Mouse (Mus musculus): ENCODE data around the gene Otog.

Otog gene

DNA sequence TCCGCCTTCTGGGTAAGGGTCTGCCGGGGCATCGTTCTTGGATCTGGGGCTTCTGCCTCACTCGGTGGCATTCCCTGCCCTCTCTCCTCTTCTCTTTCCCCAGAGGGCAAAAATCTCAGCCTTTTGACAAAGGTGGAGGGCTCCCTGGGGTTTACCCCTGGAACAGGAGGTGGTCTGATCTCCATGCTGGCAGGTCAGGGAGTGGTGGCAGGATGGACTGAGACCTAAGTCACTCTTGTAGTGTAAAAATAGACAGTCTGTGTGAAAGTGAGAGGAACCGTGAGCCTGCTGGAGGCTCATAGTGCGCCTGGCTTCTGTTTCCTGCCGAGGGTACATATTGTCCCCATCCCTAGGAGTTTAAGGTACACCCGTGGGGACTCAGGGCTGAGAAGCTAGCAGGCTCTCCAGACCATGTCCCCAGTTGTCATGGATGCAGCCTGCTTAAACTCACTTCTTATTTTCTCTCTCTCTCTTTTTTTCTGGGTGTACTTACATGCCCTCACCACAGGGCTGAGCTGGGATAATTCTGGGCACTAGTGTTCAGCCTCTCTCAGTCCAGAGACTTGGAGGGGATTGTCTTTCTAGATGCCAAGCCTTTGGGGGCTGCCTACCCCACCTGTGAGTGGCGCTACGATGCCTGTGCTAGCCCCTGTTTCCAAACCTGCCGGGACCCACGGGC is 44.5 kb downstream of the Otog start:
- DNase-seq, result no peak

DNA sequence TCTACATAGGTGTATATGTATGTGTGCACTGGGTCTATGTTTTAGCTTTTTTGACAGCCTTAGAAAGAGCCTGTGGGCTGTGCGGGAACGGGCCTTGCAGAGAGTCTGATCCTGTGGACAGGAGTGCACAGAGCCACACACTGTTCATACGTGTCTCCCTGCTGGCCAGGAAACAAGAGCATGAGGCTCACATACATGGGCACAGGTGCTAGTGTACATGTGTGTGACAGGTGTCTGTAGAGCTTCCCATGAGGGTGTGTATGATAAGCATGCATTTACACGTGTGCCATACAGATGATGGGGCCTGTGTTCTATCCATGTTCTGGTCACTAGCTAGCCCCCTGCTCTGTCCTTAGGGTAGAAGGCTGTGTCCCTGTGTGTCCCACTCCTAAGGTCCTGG is 45.6 kb downstream of the Otog start:
- DNase-seq, result no peak

DNA sequence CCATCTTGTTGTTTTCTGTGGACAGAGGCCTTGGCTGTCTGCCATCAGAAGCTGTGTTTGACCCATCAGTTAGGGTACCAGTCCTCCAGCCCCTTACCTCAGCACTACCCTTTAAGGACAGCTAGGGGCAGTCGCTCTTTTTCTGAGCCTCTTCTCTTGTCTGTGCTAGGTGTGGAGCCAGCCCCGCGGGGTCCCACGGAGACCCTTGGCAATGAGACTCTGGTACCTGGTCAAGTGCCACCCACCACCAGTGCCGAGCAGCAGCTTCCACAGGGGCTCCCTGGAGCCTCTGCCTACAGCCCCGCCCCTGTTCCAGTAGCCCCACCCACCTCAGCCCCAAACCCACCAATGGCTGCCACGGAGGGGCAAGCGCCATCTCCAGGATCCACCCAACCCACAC is 46.3 kb downstream of the Otog start:
- no peak for DNase-seq

DNA sequence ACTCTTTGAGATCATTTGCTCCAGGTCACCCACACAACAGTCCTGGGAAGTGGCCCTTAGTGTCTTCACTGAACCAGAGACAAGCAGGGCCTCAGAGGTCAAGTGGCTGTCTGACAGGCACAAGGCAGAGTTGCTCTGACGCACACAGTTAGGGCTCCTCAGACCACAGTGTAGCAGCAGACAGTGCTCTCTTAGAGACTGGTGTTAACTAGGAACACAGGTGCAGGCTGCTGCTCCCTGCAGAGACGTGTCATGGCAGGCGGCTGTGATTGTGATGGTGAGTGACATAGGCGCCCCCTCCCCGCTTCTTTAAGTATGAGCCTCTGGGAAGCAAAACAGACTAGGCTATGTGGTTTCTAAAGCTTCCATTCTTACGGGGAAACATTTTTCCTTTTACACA is 55.5 kb downstream of the Otog start:
- DNase-seq, result no peak

DNA sequence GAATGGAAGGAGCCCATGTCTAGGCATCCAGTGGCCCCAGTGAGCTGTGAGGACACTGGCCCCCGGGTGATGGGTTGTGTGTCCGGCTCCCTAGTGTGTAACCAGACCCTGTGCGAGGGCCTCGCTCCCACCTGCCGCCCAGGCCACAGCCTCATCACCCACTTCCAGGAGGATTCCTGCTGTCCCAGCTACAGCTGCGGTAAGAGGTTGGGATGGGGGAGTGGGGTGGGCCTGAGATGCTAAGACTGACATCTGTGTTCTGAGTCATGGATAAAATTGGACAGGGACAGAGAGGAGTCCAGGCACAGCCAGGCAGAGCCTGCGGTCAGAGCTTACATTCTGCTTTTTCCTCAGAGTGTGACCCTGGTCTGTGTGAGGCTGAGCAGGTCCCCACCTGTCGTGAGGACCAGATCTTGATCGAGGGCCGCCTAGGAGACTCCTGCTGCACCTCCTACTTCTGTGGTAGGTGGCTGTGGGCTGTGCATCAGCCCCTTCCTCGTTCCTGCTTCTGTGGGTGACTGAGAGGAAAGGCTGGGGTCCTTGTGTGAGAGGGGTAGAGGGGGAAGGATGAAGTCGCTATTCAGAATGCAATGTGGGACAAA is 60.3 kb downstream of the Otog start:
- DNase-seq, result no peak

DNA sequence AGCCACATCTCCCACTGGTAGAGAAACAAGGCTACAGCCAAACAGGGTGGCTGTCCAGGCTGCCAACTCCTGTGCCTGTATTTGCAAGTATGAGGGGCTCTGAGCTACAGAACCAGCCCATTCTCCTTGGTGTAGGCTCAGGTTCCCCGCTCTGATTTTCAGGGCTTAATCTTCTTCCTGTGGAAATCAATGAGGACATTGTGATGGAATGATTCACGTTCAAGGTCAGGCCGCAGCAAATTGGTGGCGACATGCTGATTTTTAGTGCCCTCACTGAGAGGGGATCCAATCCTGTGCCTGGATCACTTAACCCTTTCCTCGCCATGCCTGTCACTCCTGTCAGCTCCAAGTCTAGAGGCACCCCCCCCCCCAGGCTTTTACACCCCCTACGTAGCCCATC is 72.7 kb downstream of the Otog start:
- no peak for DNase-seq

DNA sequence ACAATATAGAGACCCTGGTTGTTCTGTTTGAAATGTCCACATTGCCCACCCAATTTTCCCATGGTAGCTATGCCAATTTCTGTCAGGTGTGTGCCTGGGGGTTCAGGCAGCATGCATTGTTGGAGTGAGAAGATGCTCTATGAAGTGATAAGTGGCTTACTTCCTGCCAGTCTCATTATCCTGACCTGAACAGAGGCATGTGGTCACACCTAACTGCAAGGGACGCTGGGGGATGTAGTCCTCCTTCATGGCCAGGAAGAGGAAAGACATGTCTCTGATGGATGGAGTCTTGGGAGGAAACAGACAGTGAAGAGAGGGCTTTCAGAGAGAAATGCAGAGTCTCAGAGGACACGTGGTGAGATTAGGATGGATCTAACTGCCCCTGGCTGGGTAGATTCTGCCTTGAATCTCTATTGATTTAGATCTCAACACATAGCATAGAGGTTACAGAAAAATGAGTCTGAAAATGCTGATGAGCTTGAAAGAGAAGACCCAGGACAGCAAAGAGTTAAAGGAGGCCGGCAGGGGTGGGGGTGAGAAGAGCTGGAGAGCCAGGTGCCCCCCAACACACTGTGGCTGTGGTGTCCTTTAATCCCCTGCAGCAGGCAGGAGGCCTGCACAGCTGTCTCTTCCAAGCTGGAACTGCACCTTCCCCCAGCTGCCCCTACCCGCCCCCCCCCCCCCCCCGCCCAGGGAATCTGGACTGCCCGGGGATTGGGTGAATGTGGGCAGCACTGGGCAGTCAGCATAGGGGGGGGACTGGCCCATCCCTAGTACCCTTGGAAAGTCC is 73.6 kb downstream of the Otog start:
- no peak for DNase-seq

DNA sequence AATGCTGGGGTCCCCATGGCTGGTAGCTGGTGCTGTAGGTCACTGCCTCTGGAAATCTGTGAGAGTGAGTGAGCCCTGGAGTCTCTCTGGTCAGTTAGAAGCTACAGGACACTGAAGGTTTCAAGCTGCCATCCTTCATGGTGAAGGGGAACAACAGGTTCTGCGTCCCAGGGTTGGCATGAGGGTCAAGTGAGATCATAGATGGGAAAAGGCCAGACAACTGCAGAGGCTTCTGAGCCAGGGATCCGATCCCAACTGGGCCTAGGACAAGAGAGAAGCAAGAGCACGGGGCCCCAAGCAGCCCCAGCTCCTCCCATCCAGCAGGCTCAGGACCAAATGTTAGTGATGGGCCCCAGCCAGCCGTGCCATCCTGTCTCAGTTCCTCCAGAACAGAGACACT is 74.9 kb downstream of the Otog start:
- no peak for DNase-seq

DNA sequence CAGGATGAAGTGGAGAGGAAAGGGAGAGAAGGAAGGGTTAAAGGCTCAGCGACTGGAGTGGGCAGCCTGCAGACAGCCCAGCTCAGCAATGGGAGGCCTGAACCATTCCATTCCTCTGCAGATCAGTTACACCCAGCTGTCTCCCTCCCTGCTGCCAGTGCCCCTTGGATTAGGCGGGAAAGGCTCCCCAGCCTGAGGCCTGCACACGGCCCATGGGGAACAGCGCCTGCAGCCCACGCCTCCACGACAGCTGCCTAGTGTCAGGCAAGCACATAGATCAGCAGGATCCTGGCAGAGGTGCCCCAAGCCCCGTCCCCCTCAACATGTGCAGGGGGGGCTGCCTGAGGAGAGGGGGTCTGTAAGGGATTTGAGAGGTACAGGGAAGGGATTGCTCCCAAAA is 76.2 kb downstream of the Otog start:
- no peak for DNase-seq

DNA sequence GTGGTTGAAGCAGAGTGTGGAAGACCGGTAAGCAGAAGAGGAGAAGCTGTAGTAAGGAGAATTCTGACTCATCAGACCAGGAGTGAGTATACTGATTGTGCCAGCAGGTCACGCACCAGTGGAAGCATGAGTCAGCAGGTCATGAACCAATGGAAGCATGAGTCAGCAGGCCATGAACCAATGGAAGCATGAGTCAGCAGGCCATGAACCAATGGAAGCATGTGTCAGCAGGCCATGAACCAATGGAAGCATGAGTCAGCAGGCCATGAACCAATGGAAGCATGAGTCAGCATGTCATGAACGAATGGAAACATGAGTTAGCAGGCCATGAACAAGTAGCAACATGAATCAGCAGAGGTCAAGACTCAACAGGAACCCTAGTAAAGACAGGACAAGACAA is 80.5 kb downstream of the Otog start:
- DNase-seq, result no peak

DNA sequence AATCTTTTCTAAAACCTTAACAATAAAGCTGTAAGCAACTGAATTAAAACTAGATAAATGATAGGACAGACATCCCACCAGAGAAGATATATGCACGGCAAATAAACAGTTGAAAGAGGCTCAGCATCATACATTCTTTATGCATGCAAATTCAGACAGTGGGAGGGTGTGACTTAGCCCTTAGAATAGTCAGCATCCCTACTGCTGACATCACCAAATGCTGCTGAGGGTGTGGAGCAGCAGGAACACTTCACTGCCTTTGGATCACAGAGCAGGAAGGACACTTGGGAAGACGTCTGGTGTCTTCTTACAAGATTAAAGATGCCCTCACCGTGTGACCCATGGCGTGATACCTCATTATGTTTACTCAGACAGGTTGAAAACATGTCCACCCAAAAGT is 87.1 kb downstream of the Otog start:
- no peak for DNase-seq

DNA sequence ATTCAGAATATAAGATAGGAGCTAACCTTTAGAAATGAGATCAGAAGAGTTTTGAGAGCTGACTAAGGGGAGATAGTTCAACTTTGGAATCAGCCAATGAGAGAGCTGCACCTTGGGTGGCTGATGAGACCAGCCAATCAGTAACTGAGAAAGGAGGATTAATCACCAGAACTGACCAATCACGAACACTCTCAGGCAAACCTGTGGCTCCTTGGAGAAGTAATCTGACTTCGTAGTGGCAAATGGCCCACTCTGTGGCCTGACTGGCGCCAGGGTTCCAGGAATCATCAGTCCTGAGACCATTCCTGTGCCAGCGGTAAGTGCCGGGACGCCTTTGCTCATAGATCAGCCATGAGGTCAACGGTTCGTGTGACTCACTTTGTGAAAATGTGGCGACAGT is 96.6 kb downstream of the Otog start:
- DNase-seq, result no peak

DNA sequence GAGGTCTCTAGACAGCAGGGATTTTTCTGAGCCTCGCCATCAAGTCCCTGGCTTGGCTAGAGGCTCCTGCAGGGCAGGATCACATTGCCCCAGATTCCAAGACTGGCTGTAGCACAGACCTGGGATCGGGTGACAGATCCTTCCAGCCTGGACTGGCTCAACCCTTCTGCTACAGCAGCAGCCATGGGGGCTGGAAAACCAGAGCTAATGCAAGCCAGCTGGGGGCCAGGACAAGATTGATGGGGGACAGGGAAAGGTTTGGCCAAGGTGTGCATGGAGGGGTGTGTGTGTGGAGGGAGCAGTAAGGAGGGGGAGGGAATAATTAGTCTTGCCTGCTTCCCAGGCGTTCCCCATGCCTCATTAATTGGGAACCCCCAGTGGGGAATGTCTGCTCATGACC is 99.0 kb downstream of the Otog start:
- DNase-seq, result no peak

DNA sequence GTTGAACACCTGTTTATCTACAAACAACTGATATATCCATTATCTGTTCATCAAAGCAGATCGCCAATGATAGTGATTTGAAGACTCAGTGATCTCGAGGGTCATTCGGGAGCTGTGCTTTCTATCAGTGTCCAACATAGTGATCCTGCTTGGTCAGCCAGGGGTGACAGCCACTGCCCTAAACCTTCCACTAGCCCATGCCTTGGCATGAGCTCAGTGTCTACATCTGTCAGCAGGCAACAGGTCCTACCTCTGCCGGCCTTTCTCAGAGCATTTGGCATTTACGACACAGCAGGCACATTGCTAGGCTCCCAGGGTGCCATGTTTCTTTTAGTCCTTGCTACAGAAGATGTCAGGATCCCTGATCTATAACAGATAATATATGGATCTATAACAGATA is 99.5 kb downstream of the Otog start:
- no peak for DNase-seq

DNA sequence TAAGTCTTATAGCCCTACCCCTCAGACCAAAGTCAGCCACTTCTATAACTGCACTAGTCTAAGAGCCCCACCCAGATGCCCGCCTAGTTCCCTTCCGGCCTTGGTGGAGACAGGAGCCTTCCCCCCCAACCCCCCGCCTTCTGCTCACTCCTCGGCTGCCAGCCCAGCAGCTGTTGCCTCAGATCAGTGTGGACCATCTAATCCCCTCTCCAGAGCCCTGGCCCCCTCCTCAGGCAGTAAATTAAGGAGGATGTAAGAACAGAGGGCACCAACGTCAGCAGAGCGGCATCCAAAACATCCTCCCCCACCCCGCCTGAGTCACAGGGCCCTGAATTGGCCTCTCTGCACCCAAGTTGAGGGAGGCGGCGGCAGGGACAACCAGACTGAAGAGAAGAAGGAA is 100.7 kb downstream of the Otog start:
- DNase-seq, result no peak

DNA sequence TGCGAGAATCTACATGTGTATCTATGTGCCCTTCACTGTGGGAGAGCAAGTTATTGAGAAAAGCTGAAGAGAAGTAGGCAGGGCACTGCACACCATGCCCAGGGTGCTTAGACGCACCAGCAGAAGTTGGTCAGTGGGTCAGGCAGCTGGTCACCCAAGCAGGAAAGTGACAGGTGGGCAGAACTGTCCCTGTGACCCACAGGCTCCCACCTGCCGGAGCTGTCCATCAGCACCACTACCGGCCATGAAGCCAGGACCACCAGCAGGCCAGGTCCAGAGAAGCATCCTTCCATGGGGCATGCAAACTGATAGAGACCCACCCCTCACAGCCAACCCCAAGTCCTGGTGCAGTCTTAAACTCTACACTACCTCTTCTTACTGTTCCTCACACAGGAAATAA is 106.9 kb downstream of the Otog start:
- no peak for DNase-seq

DNA sequence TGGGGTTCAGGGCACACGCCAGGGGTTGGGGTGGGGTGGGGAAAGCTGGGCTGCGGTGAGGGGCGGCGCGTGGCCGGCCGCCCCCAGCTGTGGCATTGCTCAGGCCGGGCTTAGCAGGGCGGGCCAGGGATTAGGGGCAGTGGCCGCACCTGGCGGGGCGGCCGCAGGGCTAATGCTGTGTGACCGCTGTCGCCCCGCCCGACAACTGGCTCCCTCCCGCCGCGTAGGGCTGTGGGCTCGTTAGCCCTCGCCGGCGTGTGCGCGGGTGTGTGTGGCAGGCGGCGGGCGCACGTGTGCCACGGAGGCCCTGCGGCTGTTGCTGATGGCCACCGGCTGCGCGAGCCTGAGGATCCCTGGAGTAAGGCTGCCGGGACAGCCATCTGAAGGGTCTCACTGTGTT is 108.0 kb downstream of the Otog start:
- DNase-seq, result no peak

DNA sequence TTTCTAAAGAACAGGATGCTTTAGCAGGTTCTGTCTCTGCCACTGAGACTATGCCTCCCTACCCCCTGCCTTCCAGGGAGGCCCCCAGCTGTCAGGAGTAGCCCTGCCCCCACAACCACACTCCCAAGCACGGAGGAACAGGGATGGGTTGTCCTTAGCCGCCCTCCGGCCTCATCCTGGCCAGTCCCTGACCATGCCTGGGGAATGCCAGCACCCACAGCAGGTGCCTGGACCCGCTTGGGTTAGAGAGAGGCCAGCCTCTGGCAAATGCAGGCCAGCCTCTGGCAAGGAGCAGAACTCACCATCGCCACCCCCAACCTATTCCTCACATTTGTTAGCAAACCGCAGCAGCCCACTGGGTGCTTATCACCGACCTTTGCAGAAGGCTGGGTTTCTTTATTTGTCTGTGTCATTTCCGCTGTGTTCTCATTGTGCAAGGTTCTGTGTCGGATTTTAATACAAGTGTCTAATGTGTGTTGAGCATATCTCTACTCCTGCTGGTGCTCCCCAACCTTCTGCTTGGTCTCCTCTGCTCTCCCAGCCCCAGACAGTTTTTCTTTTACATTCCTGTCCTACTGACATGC is 109.4 kb downstream of the Otog start:
- no peak for DNase-seq

DNA sequence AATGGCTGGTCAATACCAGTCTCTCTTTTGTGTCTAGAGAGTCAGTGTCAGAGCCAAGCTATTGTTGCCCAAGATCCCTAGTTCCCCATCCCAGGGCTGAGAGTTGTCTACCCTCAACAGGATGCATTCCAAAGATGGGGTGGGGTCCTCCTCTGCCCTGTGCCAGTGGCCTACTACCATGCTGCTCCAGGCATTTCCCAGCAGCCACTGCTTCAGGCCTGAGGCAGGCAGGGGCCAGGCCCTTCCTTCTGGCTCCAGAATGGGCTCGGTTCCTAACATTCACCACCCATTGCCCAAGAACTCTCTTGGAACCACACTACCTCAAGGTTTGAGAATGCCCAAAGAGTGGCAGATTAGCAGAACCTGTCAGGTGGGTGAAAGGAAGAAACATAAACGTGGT is 112.0 kb downstream of the Otog start:
- no peak for DNase-seq

DNA sequence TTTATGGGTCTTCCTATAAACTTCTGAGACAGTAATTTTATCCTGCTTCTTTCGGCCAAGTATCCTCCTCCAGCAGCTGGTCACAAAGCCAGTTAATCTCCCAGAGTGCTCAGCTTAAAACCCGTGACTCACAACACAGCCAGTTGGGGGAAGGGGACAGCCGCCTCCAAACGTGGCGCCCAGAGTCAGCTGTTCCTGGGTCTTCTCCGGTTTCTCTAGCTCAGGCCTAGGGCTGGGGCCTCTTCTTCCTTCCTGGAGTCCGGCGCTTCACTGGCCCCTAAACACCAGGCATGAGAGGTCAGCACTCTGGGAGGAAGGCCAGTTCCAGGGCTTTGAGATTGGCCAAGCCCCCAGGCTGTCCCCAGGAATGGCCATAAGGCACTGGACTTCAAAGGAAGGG is 112.4 kb downstream of the Otog start:
- no peak for DNase-seq

DNA sequence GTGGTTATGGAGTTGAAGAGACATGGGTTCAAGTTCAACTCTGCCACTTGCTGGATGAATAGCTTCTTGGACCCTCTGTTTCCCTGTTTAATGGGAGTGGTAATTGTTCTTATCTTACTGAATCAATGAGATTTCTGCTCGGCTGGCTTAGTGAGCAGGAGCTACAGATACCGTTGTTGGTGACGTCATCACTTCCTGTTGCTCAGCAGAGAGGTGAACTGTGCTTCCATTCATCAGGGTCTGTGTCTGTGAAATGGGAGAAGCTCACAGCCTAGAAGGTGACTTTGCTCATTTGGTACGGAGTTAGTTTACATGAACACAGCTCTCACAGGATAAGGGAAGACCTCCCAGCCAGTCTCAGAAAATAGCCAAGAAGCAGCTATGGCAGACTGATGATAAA is 113.1 kb downstream of the Otog start:
- DNase-seq, result no peak
